Mouse (Mus musculus) ovary, postnatal 10 days (tissue): ENCODE measurements at regions not wholly inside any gene's neighbourhood (a gene's known extent, or its start where the extent isn't known, plus 50 kb on each side); places are given as distances from the start of the nearest gene placed in this dataset.

Experiments used
- DNase-seq: peaks from one replicate; pipeline ENCODE4 v3.0.0; 2022; ENCODE audit warnings: low spot score

GRCm38 (mm10) chr8:103270815-103271553 is 485.5 kb upstream of the Cdh11 start:
- no peak for DNase-seq

DNA sequence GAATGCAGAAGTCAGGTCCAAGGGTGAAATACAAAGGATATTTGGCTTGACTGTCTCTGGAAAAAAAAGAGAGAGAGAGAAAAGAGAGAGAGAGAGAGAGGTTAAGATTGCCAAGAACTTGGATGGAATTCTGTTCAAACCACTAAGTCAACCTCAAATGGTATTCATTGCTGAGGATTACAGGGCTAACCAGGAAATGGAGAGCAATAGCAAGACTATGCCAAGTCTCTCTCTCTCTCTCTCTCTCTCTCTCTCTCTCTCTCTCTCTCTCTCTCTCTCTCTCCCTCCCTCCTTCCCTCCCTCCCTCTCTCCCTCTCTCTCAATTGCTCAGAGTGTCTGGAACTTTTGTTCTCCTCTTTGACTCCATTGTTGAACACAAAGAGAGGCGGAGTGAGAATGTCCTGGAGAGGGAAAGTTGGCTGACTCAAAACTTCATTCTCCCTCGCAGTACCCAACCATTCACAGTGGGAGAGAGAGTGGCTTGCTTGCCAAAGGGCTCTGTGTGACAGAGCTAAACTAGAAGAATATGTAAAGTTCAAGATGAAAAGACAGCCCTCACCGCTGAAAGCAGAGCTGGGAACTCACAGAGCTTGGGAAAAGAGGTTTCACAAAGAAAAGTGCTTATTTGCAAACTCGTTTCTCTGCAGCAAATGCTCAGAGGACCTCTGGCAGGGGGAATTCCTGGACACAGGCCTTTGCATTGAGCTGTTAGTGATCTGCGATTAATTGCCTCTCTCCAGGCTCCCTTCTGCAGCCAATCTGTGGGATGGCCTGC is 487.1 kb upstream of the Cdh11 start:
- no peak for DNase-seq

- DNase-seq, result no peak
Measured at GRCm38 (mm10) chr8:103273476-103273875, 488.0 kb upstream of the Cdh11 start.

DNA sequence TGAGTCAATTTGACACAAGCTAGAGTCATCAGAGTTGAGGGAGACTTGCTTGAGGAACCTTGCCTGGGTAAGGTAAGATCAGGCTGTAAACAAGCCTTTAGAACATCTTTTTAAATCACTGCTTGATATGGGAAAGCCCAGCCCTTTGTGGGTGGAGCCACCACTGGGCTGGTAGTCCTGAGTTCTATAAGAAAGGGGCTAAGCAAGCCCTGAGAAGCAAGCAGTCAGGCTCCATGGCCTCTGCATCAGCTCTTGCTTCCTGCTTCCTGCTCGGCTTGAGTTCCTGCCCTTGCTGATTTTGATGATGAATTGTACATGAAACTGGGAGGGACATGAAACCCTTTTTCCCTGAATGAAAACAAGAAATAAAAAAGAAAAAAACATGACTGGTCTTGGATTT is 496.4 kb upstream of the Cdh11 start:
- DNase-seq, result no peak

- DNase-seq, result no peak
Measured at GRCm38 (mm10) chr8:103288561-103288974, 503.1 kb upstream of the Cdh11 start.

GRCm38 (mm10) chr8:103292896-103293295 is 507.5 kb upstream of the Cdh11 start:
- DNase-seq, result no peak

- DNase-seq, result no peak
Measured at GRCm38 (mm10) chr8:103306476-103307183, 521.2 kb upstream of the Cdh11 start.

DNA sequence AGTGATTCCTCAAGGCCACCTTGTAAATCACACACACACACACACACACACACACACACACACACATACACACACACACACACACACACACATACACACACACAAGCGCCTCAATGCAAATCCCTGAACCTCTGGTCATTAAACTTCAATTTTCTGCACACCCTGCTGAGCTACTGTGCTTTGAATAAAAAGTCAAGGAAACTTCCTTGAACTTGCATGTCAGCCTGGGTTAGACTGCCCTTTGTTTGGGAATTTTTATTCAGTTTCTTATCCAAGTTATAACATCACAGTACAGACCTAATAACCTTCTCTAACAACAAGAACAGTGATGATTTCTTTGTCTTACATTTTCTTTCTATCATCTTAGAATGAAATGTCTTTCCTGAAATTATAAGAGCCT is 528.1 kb upstream of the Cdh11 start:
- no peak for DNase-seq

DNA sequence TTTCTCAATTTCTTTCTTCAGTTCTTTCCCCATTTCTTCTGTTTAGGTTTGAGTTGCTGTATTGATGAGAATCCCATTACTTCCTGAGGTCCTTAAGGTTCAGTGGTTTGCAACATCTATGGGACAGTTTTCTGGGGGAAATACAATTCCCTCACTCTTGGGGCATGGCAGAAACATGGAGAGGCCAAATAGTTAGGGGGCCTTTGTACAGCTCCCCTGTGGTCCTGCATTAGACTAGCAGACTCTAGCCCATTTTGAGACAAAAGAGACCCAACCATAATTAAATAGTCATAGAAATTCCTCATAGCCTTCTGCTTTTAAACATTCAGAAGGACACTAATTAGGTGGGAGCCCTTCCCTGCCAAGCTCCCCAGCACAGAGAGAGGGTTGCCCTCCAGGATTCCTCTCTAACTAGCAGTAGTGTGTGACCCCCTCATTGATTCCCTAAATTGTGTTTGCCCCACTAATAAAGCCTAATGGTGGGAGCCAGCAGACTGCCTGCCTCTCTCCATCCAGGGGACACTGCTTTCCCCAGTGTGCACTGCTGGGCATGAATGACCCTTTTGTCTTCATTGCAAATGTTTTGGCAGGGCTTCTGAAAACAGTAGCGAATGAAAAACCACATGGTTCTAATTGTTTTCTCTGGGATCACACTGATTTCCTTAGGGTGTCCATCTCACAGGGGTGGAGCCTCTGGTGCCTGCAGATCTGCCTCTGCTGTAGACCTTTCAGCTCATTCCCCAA is 529.0 kb upstream of the Cdh11 start:
- no peak for DNase-seq

GRCm38 (mm10) chr8:103315742-103316141 is 530.3 kb upstream of the Cdh11 start:
- DNase-seq, result no peak

DNA sequence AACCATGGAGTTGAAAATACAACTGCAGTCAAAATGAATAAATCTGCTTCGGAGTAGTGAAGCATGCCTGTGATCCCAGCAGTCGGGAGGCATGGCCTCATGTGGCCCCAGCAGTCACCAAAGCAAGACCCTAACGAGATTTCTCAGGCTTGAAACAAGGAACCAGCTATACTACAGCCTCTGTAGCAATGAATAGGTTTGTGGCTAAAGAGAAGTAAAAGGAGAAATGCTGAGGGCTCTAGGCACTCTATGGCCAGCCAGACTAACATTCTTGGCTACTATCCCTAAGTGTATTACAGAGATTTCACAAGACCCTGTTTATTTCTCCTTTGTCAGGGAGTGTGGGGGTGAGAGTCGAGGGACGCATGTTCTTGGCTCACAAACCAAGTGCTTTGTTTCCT is 531.2 kb upstream of the Cdh11 start:
- DNase-seq, result no peak

DNA sequence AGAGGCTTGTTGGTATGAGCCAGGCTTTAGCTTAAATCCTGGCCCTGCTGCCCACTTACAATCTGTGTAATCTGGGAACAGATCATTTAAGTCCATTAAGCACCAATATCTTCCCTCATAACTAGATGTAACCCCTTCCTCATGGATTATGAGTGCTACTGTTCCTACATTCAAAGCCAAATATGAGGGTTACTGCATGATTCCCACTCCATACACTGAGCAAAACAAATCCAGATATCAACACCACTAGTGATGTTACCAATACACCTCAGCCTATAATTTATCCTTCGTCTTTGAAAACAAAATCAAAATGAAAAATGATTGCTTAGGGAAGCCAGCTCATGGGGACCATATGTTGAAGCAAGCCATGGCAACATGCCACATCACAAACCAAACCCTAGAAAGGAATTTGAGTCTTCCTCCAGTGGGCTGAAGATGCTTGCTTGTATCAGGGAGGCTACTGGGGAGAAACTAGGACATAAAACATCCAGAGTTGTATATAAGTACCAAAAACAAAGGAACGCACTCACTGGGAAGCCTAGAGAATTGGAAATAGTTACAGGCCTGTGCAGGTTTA is 531.8 kb upstream of the Cdh11 start:
- no peak for DNase-seq

DNA sequence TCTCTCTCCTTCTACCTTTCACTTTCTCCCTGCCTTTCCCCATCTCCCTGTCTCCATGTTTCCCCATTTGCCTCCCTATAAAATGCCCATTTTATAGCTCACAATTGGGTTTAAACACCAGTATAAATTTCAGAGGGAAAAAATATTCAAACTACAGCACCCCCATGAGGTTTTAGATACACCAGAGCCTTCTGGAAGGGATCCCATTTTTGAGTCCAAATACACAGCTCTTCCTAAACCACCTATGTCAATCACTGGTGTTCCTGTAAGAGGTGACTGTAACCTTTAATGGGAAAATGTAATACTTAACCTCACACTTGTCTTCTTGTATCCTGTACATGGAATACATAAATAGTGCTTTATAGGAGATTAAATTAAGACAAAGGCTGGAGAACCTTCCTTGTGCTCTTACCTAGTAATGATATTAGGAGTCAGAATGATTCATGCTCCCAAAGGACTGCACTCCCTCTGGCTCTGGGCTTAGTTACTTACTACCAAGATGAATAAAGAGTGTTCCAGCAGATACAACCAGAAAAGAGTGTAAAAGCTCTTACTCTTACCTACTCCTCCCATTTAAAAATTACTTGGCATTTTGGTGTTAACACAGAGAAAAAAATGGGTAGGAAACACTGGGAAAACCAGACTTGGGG is 538.7 kb upstream of the Cdh11 start:
- no peak for DNase-seq

- no peak for DNase-seq
Measured at GRCm38 (mm10) chr8:103331415-103331814, 546.0 kb upstream of the Cdh11 start.

GRCm38 (mm10) chr8:103337314-103337713 is 551.9 kb upstream of the Cdh11 start:
- no peak for DNase-seq

DNA sequence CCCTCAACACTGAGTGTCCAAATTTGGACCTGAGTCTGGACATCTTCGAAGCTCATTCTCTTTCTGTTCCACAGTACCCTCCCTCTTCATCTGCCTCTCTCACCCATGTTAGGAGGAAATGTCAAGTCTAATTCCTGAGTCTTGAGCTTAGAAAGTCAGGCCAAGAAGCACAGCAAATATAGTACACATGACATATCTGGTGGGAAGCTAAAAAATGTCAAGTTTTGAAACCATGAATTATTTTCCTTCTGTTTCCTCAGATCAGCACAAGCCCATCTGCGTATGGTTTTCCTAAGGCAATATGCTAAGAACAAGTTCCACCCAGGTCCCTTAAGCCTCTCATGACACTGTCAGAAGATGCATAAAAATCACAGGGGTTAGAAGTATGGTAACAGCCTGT is 553.6 kb upstream of the Cdh11 start:
- DNase-seq, result no peak

DNA sequence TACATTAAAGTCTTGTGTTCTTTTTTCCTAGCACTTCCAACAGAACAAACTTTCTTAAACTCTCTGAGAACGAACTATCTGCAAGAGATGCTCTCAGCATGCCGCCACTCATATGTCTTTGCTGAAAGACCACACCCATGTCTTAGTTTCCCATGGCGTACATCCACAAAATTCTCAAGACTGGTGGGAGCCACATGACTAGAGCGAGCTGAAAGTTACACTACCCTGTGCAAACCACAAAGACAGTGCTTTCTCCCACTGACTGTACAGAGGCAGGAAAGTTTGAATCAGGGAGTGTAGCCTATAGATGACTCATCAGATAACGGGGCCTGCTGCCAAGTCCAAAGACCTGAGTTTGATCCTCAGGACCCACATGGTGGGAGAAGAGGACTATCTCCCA is 554.5 kb upstream of the Cdh11 start:
- DNase-seq, result no peak

DNA sequence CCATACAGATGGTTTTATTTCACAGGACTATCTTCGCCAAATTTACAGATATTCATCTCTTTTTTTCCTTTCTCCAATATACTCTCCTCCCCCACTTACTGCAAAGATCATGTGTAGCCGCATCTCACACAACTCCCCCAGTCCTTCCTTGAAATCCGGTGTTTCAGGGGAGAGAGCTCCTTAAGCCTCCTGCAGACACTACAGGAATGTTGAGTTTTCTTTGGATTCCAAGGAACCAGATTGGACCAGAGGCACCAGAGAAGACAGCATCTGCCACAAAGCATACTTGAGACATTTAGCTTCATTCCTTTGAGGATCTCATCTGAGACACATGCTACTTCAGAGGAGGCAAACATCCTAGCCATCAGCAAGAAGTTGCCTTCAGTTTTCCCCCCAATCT is 558.4 kb upstream of the Cdh11 start:
- no peak for DNase-seq

DNA sequence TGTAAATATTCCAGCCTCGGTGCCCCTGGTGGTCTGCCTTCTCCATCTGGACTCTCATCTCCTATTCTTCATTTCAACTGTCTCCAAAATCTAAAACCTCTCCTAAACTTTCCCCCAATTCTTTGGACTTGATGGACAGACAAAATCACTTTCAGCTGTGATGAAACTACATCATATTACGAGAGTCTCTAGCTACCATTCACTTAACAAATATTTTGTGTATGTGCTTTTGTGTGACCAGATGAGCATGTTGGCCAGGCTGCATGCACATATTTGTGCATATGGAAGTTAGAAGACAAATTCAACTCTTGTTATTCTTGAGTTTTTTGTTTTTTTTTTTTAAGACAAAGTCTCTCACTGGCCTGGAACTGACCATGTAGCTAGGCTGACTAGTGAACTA is 559.4 kb upstream of the Cdh11 start:
- DNase-seq, result no peak

- DNase-seq, result no peak
Measured at GRCm38 (mm10) chr8:103347158-103347871, 561.9 kb upstream of the Cdh11 start.

DNA sequence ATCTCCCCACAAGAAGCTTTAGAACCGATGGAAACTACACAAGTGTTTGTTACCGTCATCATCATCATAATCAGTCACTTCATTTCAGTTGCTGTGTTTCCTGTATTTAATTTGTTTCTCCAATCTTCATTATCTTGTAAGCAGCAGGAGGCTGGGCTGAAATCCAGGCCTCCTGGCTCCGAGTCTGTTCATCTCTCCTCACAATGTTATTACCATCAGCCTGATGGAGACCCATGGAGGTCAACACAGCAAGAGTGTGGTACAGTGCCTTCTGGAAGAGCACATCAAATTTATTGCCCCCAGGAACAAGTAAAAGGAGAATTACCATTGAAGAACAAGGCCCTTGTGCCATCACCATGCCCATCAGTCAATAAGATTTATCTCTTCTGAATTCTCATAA is 576.3 kb upstream of the Cdh11 start:
- DNase-seq, result no peak
